27 mouse cellular contexts compared by ENCODE assay signal in genomic region chr6:134591614-134592013, GRCm38 (mm10). TPM values are rescaled to one million over a fixed set of nuclear protein-coding genes. Genes with fewer than 3 reads are reported as not detected.
DNase-seq lines count a peak whose midpoint lies in the region.
"Had no signal": no experiment of that assay in that cellular context is flagged by ENCODE, and none has a peak within 500 bp of the region (broad histone marks: within the 10 kb centered on the region; RNA-seq: fewer than 3 reads in every experiment).

No protein-coding gene starts in this region.

- WGBS in hindbrain, embryonic 10.5 days, result 75% methylated on average over 2 of the region's 2 CpGs

- H3K36me3 ChIP-seq in hindbrain, embryonic 10.5 days, result no peaks in the 10 kb centered on the region
- H3K36me3 ChIP-seq: embryonic facial prominence, embryonic 10.5 days; embryonic facial prominence, embryonic 13.5 days; forebrain, embryonic 12.5 days; forebrain, embryonic 15.5 days; heart, embryonic 12.5 days; heart, embryonic 15.5 days had no signal

- 0 out of 2 replicates have a peak, but pooled peaks cover 4% of the 10 kb centered on the region for H3K4me1 ChIP-seq in hindbrain, embryonic 10.5 days (replicated peaks)
- H3K4me1 ChIP-seq: embryonic facial prominence, embryonic 13.5 days; forebrain, embryonic 12.5 days; forebrain, embryonic 15.5 days; heart, embryonic 12.5 days had no signal

- DNase-seq in 3T3-L1 (ENCODE audit: low read depth, low spot score) (peak; percentile 40), 416B (ENCODE audit: low read depth) (peak; percentile 50), NIH3T3 (ENCODE audit: low read depth) (peak; percentile 51)
- no peak for DNase-seq in natural killer cell, adult 2 months (ENCODE audit: low spot score in 2 of 2)
- no peak for DNase-seq in hindbrain, embryonic 10.5 days (ENCODE audit: low spot score)
- no peak for DNase-seq in thymus, adult 18-20 months
- DNase-seq: adrenal gland, adult 2 months; adrenal gland, postnatal 14 days; cerebellum, adult 11 months; cerebellum, adult 2 months; cerebellum, postnatal 10 days; cerebellum, postnatal 36 days; embryo, embryonic 11 days; gastrocnemius, postnatal 25 days; heart, adult 18-20 months; heart, postnatal 36 days had no signal

- no peaks in the 10 kb centered on the region for H3K27me3 ChIP-seq in hindbrain, embryonic 10.5 days (ENCODE audit: insufficient read depth, poor library complexity, severe bottlenecking)
- H3K27me3 ChIP-seq: embryonic facial prominence, embryonic 13.5 days; forebrain, embryonic 12.5 days; forebrain, embryonic 15.5 days; heart, embryonic 12.5 days; heart, embryonic 15.5 days; Patski had no signal

- no peak overlapping the region for H3K4me3 ChIP-seq in hindbrain, embryonic 10.5 days
- H3K4me3 ChIP-seq: embryonic facial prominence, embryonic 10.5 days; embryonic facial prominence, embryonic 13.5 days; erythroblast, embryonic 14.5 days; forebrain, embryonic 12.5 days; forebrain, embryonic 15.5 days; heart, embryonic 12.5 days; heart, embryonic 15.5 days had no signal

- H3K27ac ChIP-seq in hindbrain, embryonic 10.5 days, result no peak overlapping the region
- H3K27ac ChIP-seq: embryonic facial prominence, embryonic 10.5 days; embryonic facial prominence, embryonic 13.5 days; forebrain, embryonic 12.5 days; forebrain, embryonic 15.5 days; heart, embryonic 15.5 days; hindbrain, embryonic 14.5 days; hindbrain, postnatal 0 days had no signal

- H3K9me3 ChIP-seq in hindbrain, embryonic 10.5 days, result no peaks in the 10 kb centered on the region
- H3K9me3 ChIP-seq: embryonic facial prominence, embryonic 10.5 days; embryonic facial prominence, embryonic 13.5 days; forebrain, embryonic 12.5 days; forebrain, embryonic 15.5 days; heart, embryonic 12.5 days; heart, embryonic 15.5 days had no signal

RNA-seq across cellular contexts. Expression of gene Lrp6, which starts 24.8 kb away (rescaled TPM):
- 24.7 and 25.3 TPM in 2 replicates for polyA plus RNA-seq in hindbrain, embryonic 10.5 days (2016; fragmentation: Nextera tagmentation; extraction: Ambion mirVana)

RNA-seq across cellular contexts. Expression of gene Mansc1, which starts 40.7 kb away (rescaled TPM):
- 0.95 and 1.2 TPM in 2 replicates for polyA plus RNA-seq in hindbrain, embryonic 10.5 days (2016; fragmentation: Nextera tagmentation; extraction: Ambion mirVana)
- polyA plus RNA-seq: C2C12; erythroblast, embryonic 14.5 days; Patski had no signal

RNA-seq across cellular contexts. Expression of gene Borcs5, which starts 47.7 kb away (rescaled TPM):
- polyA plus RNA-seq in hindbrain, embryonic 10.5 days (2016; fragmentation: Nextera tagmentation; extraction: Ambion mirVana), result 20.1 and 28.7 TPM in 2 replicates

Comparison
In these comparisons a context has a peak if more than half of its experiments do, and no peak if none do; other contexts are left out.
1. DNase-seq: peak in 3T3-L1 (single experiment), 416B (single experiment) and NIH3T3 (single experiment); none in natural killer cell, adult 2 months (0 of 2), hindbrain, embryonic 10.5 days (single experiment) and thymus, adult 18-20 months (0 of 2).